Mouse (Mus musculus): ENCODE data around the gene Runx1. TPM values are rescaled to one million over a fixed set of nuclear protein-coding genes. Genes with fewer than 3 reads are reported as not detected.

Gene Runx1
- polyA plus RNA-seq, 1 experiment, result 322 TPM

- Histone ChIP-seq H3K4me1 (peaks cover 17% of the 10 kb centered on the region), H3K4me3 (replicated peaks) (no peak overlapping the region), H3K9me3 (peaks cover 4% of the 10 kb centered on the region)
Measured at GRCm38 (mm10) chr16:92552106-92552382, 273.9 kb downstream of the Runx1 start.

More at GRCm38 (mm10) chr16:92552106-92552382, 273.9 kb downstream of the Runx1 start:
- TF ChIP-seq GATA1 (IDR thresholded peaks at IDR 0.05; ENCODE audit: borderline replicate concordance, low read length), result no peak
- no peak for TF ChIP-seq FLI1 (IDR thresholded peaks at IDR 0.05; ENCODE audit: low read length)
- Histone ChIP-seq H3K27me3 (replicated peaks) (peaks cover 89% of the 10 kb centered on the region), H3K36me3 (replicated peaks; ENCODE audit: low read length) (no peaks in the 10 kb centered on the region)

All from megakaryocyte, embryonic 14.5 days (primary cell).